In the genomic region with DNA sequence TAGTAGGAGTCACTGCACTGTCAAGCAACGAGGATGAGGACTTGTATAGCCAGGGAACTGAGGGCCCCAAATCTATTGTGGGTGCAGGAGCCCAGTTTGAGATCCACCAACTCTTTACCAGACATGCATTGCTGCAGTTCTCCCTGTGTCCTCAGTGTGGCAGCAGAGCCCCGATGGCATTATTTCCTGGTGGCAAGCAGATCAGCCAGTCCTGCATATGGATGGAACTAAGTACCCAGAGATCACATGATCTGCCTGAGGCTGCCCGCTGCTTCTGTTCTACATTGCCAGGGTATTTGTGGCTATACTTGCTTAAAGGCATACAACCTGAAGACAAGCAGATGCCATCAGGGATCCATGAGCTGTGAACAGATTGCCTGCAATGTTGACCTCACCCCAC, we compare ENCODE assay signal across 9 mouse cellular contexts. TPM values are rescaled to one million over a fixed set of nuclear protein-coding genes. Genes with fewer than 3 reads are reported as not detected.
DNase-seq lines count a peak whose midpoint lies in the region; ATAC-seq and TF ChIP-seq lines count a peak whose summit lies in the region.
"Had no signal": no experiment of that assay in that cellular context is flagged by ENCODE, and none has a peak within 500 bp of the region (broad histone marks: within the 10 kb centered on the region; RNA-seq: fewer than 3 reads in every experiment).

No protein-coding gene starts in this region.

- 8% methylated on average over 3 of the region's 3 CpGs for WGBS in kidney, postnatal 0 days

- no peak overlapping the region for H3K9ac ChIP-seq in kidney, postnatal 0 days (ENCODE audit: low read depth, low read length)
- H3K9ac ChIP-seq: heart, embryonic 13.5 days had no signal

- H3K27ac ChIP-seq in kidney, postnatal 0 days: no peak overlapping the region
- H3K27ac ChIP-seq: heart, embryonic 13.5 days had no signal

- peaks cover 28% of the 10 kb centered on the region for H3K36me3 ChIP-seq in kidney, postnatal 0 days (ENCODE audit: insufficient read depth, low read length)

- DNase-seq in A20 (ENCODE audit: low read depth, low spot score) (peak; percentile 64), MN1 (ENCODE audit: low spot score) (peak; percentile 78)
- peak; percentile 86 to 87 for DNase-seq in cerebellum, postnatal 14 days
- peak; percentile 35 to 56 for DNase-seq in gastrocnemius, adult 8-10 months (ENCODE audit: low spot score in 2 of 2)
- peak; percentile 71 for DNase-seq in kidney, postnatal 0 days (ENCODE audit: low spot score)
- DNase-seq in lung, adult 18-20 months: peak; percentile 58 to 64
- peak; percentile 83 for DNase-seq in retina, postnatal 1 day
- DNase-seq in urinary bladder, postnatal 25 days (ENCODE audit: low spot score): peak; percentile 53

- H3K9me3 ChIP-seq in kidney, postnatal 0 days (replicated peaks; ENCODE audit: low read length): no peaks in the 10 kb centered on the region
- H3K9me3 ChIP-seq: heart, embryonic 13.5 days had no signal

- peak; percentile 96 for TF ChIP-seq CTCF in kidney, postnatal 0 days (IDR thresholded peaks at IDR 0.05; ENCODE audit: low read depth)

- no peak overlapping the region for H3K4me2 ChIP-seq in kidney, postnatal 0 days (ENCODE audit: low read length)
- H3K4me2 ChIP-seq: heart, embryonic 13.5 days had no signal

- 0 out of 2 replicates have a peak, but pooled peaks have one; percentile 25 for ATAC-seq in kidney, postnatal 0 days (replicated peaks; ENCODE audit: low FRiP score, low read depth)

- no peaks in the 10 kb centered on the region for H3K27me3 ChIP-seq in kidney, postnatal 0 days (ENCODE audit: insufficient read depth, low read length)
- H3K27me3 ChIP-seq: heart, embryonic 13.5 days had no signal

- no peaks in the 10 kb centered on the region for H3K4me1 ChIP-seq in kidney, postnatal 0 days (replicated peaks; ENCODE audit: insufficient read depth, low read length)

- H3K4me3 ChIP-seq in kidney, postnatal 0 days (replicated peaks; ENCODE audit: low read depth, low read length): no peak overlapping the region
- H3K4me3 ChIP-seq: heart, embryonic 13.5 days had no signal

RNA-seq across cellular contexts. Expression of a gene that starts 23.2 kb away (rescaled TPM):
- 100 to 1,000 TPM; 137 to 160 (median 145) TPM for total RNA-seq in gastrocnemius, adult 8-10 months (2022)
- polyA plus RNA-seq in kidney, postnatal 0 days (2015; fragmentation: Nextera tagmentation; extraction: Ambion mirVana): 38.3 and 41.5 TPM in 2 replicates
